ENCODE assay signal across 8 mouse cellular contexts in genomic region chr2:155755746-155756145, GRCm38 (mm10). TPM values are rescaled to one million over a fixed set of nuclear protein-coding genes. Genes with fewer than 3 reads are reported as not detected.
A peak's percentile ranks its signal among the peaks of the same experiment; 100 is the strongest.
DNase-seq lines count a peak whose midpoint lies in the region; ATAC-seq lines count a peak whose summit lies in the region.

No protein-coding gene starts in this region.

- no peak overlapping the region for H3K9ac ChIP-seq in forebrain, embryonic 11.5 days (ENCODE audit: low read length)
- H3K9ac ChIP-seq in forebrain, embryonic 16.5 days (replicated peaks; ENCODE audit: low read depth, low read length), result no peak overlapping the region

- no peak for ATAC-seq in forebrain, embryonic 11.5 days (replicated peaks; ENCODE audit: low FRiP score)
- ATAC-seq in forebrain, embryonic 16.5 days, result no peak
- ATAC-seq in monocyte, adult 5-6 weeks (replicated peaks; ENCODE audit: insufficient number of reproducible peaks, low FRiP score, low TSS enrichment, poor library complexity, severe bottlenecking), result no peak

- H3K9me3 ChIP-seq in forebrain, embryonic 11.5 days (ENCODE audit: control insufficient read depth, low read length), result no peaks in the 10 kb centered on the region
- H3K9me3 ChIP-seq in forebrain, embryonic 16.5 days (ENCODE audit: control insufficient read depth, low read length), result no peaks in the 10 kb centered on the region

- H3K4me2 ChIP-seq in forebrain, embryonic 11.5 days (ENCODE audit: low read depth, low read length, severe bottlenecking), result no peak overlapping the region
- H3K4me2 ChIP-seq in forebrain, embryonic 16.5 days (ENCODE audit: low read length), result no peak overlapping the region

- H3K27me3 ChIP-seq in forebrain, embryonic 11.5 days (ENCODE audit: control insufficient read depth, insufficient read depth, low read length), result no peaks in the 10 kb centered on the region
- peaks cover 6% of the 10 kb centered on the region for H3K27me3 ChIP-seq in forebrain, embryonic 16.5 days (replicated peaks; ENCODE audit: control insufficient read depth, insufficient read depth, low read length)

- peak; percentile 70 for DNase-seq in forebrain, embryonic 11.5 days (ENCODE audit: low spot score)
- DNase-seq in monocyte, adult 2 months (ENCODE audit: low read depth in 1 of 2, low spot score in 2 of 2), result peak; percentile 26 to 44
- peak; percentile 75 for DNase-seq in adrenal gland, adult 2 months
- DNase-seq in forelimb bud, embryonic 11.5 days (ENCODE audit: low read depth, low spot score), result peak; percentile 41
- DNase-seq in lung, postnatal 10 days, result peak; percentile 75
- DNase-seq in left cerebral cortex, adult 9 months (ENCODE audit: low spot score in 2 of 2), result no peak

- H3K4me3 ChIP-seq in forebrain, embryonic 11.5 days (ENCODE audit: low read depth, low read length), result no peak overlapping the region
- H3K4me3 ChIP-seq in forebrain, embryonic 16.5 days (replicated peaks; ENCODE audit: low read length), result no peak overlapping the region

- peaks cover 3% of the 10 kb centered on the region; the same call in 1 of the 2 replicates for H3K4me1 ChIP-seq in forebrain, embryonic 11.5 days (replicated peaks; ENCODE audit: control insufficient read depth, insufficient read depth, low read length)
- peaks cover 6% of the 10 kb centered on the region for H3K4me1 ChIP-seq in forebrain, embryonic 16.5 days (replicated peaks; ENCODE audit: control insufficient read depth, insufficient read depth, low read length)

- 0% methylated on average over 1 of the region's 1 CpGs for WGBS in forebrain, embryonic 11.5 days
- WGBS in forebrain, embryonic 16.5 days, result 8% methylated on average over 1 of the region's 1 CpGs

- H3K36me3 ChIP-seq in forebrain, embryonic 11.5 days (ENCODE audit: control insufficient read depth, insufficient read depth, low read length), result no peaks in the 10 kb centered on the region
- H3K36me3 ChIP-seq in forebrain, embryonic 16.5 days (ENCODE audit: control insufficient read depth, insufficient read depth), result no peaks in the 10 kb centered on the region

- no peak overlapping the region for H3K27ac ChIP-seq in forebrain, embryonic 11.5 days (ENCODE audit: low read depth, low read length)
- no peak overlapping the region for H3K27ac ChIP-seq in forebrain, embryonic 16.5 days (ENCODE audit: low read length)

RNA-seq across cellular contexts. Expression of gene Procr, which starts 4.8 kb away (rescaled TPM):
- polyA plus RNA-seq in forebrain, embryonic 11.5 days (2014; fragmentation: Nextera tagmentation; extraction: Ambion mirVana), result 0.96 and 1.1 TPM in 2 replicates
- polyA plus RNA-seq in forebrain, embryonic 16.5 days (2015; fragmentation: Nextera tagmentation; extraction: Ambion mirVana), result 1.8 and 2.9 TPM in 2 replicates
- total RNA-seq in monocyte, adult 5-6 weeks (2017), result not detected in 3 replicates
- total RNA-seq in adrenal gland, adult 2 months (2021), result 10 to 100 TPM; 64.5 to 66.2 TPM
- 14.8 and 19.2 TPM in 2 replicates for polyA plus RNA-seq in adrenal gland, adult 2 months (2012; rRNA removed)

RNA-seq across cellular contexts. Expression of gene Mmp24, which starts 19.4 kb away (rescaled TPM):
- 1.0 and 2.0 TPM in 2 replicates for polyA plus RNA-seq in forebrain, embryonic 11.5 days (2014; fragmentation: Nextera tagmentation; extraction: Ambion mirVana)
- polyA plus RNA-seq in forebrain, embryonic 16.5 days (2015; fragmentation: Nextera tagmentation; extraction: Ambion mirVana), result 12.8 and 13.9 TPM in 2 replicates
- 0.10 TPM in 1 of 3 replicates, not detected in the others for total RNA-seq in monocyte, adult 5-6 weeks (2017)
- 1 to 10 TPM; 1.2 to 1.9 TPM for total RNA-seq in adrenal gland, adult 2 months (2021)
- 1.4 and 2.0 TPM in 2 replicates for polyA plus RNA-seq in adrenal gland, adult 2 months (2012; rRNA removed)

RNA-seq across cellular contexts. Expression of gene Gm17581, which starts 20.1 kb away (rescaled TPM):
- not detected in 2 replicates for polyA plus RNA-seq in forebrain, embryonic 11.5 days (2014; fragmentation: Nextera tagmentation; extraction: Ambion mirVana)
- polyA plus RNA-seq in forebrain, embryonic 16.5 days (2015; fragmentation: Nextera tagmentation; extraction: Ambion mirVana), result not detected in 2 replicates
- total RNA-seq in monocyte, adult 5-6 weeks (2017), result not detected in 3 replicates
- total RNA-seq in adrenal gland, adult 2 months (2021), result not detected
- polyA plus RNA-seq in adrenal gland, adult 2 months (2012; rRNA removed), result not detected in 2 replicates

RNA-seq across cellular contexts. Expression of gene Edem2, which starts 26.5 kb away (rescaled TPM):
- 31.8 and 33.2 TPM in 2 replicates for polyA plus RNA-seq in forebrain, embryonic 11.5 days (2014; fragmentation: Nextera tagmentation; extraction: Ambion mirVana)
- 46.8 and 52.3 TPM in 2 replicates for polyA plus RNA-seq in forebrain, embryonic 16.5 days (2015; fragmentation: Nextera tagmentation; extraction: Ambion mirVana)
- total RNA-seq in monocyte, adult 5-6 weeks (2017), result 28.7 to 43.2 TPM (median 37.4 TPM) in 3 replicates
- total RNA-seq in adrenal gland, adult 2 months (2021), result 10 to 100 TPM; 43.3 to 45.9 TPM
- polyA plus RNA-seq in adrenal gland, adult 2 months (2012; rRNA removed), result 75.3 and 82.1 TPM in 2 replicates

Comparison
In these comparisons a context has a peak if more than half of its experiments do, and no peak if none do; other contexts are left out.
1. DNase-seq: peak in forebrain, embryonic 11.5 days (single experiment), monocyte, adult 2 months (2 of 2), adrenal gland, adult 2 months (single experiment), forelimb bud, embryonic 11.5 days (single experiment) and lung, postnatal 10 days (single experiment); none in left cerebral cortex, adult 9 months (0 of 2).